Mouse (Mus musculus): ENCODE results near the gene Diras1. TPM values are rescaled to one million over a fixed set of nuclear protein-coding genes. Genes with fewer than 3 reads are reported as not detected.
"Not testable (repeated sequence)": the region's sequence is repeated elsewhere in the genome, so short reads cannot be mapped to it uniquely, and the experiment has no call there.

Diras1 gene
- total and polyA plus RNA-seq, 3 experiments = not detected

DNA sequence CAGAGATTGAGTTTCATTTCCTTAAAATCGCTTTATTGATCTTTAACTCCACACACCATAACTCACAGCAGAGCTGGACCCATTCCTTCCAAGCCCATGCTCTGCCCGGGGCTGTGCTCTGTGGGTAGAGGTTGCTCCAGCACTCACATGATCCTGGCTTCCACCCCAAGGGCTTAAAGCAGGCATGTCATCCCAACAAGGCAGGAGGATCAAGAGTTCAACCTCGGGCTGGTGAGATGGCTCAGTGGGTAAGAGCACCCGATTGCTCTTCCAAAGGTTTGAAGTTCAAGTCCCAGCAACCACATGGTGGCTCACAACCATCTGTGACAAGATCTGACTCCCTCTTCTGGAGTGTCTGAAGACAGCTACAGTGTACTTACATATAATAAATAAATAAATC is 35.6 kb downstream of the Diras1 start:
- H3K36me3 ChIP-seq (replicated peaks in 1 of 2; ENCODE audit: control insufficient read depth in 1 of 2, insufficient read depth in 1 of 2, low read length in 1 of 2); H3K9ac ChIP-seq (ENCODE audit: insufficient read depth, low read depth); dilution Hi-C loops (cut with MboI; ENCODE audit: extremely low pct_ligation_motif_present, extremely low pct_unique_long_range_greater_than_20kb, low sequenced_read_pairs); H3K4me3 ChIP-seq (replicated peaks in 1 of 3; ENCODE audit: low read depth in 2 of 3, low read length in 2 of 3, poor library complexity in 1 of 3); DNase-seq (ENCODE audit: extremely low read depth); H3K79me2 ChIP-seq (replicated peaks; ENCODE audit: control insufficient read depth, extremely low read depth, insufficient read depth, poor library complexity, severe bottlenecking); H3K9me3 ChIP-seq (replicated peaks; ENCODE audit: low read length); H3K27ac ChIP-seq (ENCODE audit: insufficient read depth, low read depth): not testable (repeated sequence)
- Histone ChIP-seq H3K27me3 (replicated peaks) (peaks cover 33% of the 10 kb centered on the region), H3K4me2 (ENCODE audit: insufficient read depth, low read depth, poor library complexity, severe bottlenecking) (peak overlapping the region; percentile 21; the same call in 1 of the 2 replicates), H3K4me1 (ENCODE audit: control insufficient read depth in 1 of 2, insufficient read depth in 2 of 2) (peaks cover 25 to 69% of the 10 kb centered on the region in 2 experiments)
- peak; percentile 94 for TF ChIP-seq TBP (conservative IDR thresholded peaks at IDR 0.05; ENCODE audit: low read depth, low read length)
- in situ Hi-C loops (cut with MboI; ENCODE audit: low pct_ligation_motif_present, low pct_unique_long_range_greater_than_20kb, low sequenced_read_pairs) = loop anchor here (5.0 to 10.0 kb wide), 3 partner anchors 63 to 185 kb away; partner anchors contain the start of gene Amh

DNA sequence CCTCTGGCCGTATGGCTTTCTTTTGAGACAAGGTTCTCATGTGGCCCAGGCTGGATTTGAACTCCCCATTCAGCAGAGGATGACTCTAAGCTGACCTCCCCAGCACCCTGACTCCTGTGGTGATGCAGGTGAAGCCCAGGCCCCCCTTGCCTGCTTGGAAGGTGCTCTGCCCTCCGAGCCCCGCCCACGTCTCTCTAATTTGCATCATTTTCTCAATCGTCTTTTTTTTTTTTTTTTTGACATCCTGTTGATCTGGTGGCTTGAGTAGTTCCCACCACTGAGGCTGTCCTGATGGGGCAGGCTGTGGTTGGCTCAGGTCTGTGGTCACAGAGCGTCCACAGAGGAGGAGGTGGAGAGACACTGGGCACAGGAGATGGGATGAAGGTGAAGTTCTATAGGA is 36.0 kb downstream of the Diras1 start:
- in situ Hi-C loops (cut with MboI; ENCODE audit: low pct_ligation_motif_present, low pct_unique_long_range_greater_than_20kb, low sequenced_read_pairs) = no loop called here
- Histone ChIP-seq H3K4me3 (replicated peaks in 1 of 3; ENCODE audit: low read depth in 2 of 3, low read length in 2 of 3, poor library complexity in 1 of 3) (no peak overlapping the region), H3K4me1 (ENCODE audit: control insufficient read depth in 1 of 2, insufficient read depth in 2 of 2) (peaks cover 25 to 70% of the 10 kb centered on the region in 2 experiments), H3K27me3 (replicated peaks) (peaks cover 29% of the 10 kb centered on the region), H3K36me3 (replicated peaks in 1 of 2; ENCODE audit: control insufficient read depth in 1 of 2, insufficient read depth in 1 of 2, low read length in 1 of 2) (no peaks in the 10 kb centered on the region), H3K4me2 (ENCODE audit: insufficient read depth, low read depth, poor library complexity, severe bottlenecking) (peak overlapping the region; percentile 21; the same call in 1 of the 2 replicates), H3K27ac (ENCODE audit: insufficient read depth, low read depth) (no peak overlapping the region), H3K79me2 (replicated peaks; ENCODE audit: control insufficient read depth, extremely low read depth, insufficient read depth, poor library complexity, severe bottlenecking) (no peaks in the 10 kb centered on the region), H3K9ac (ENCODE audit: insufficient read depth, low read depth) (no peak overlapping the region), H3K9me3 (replicated peaks; ENCODE audit: low read length) (peaks cover 3% of the 10 kb centered on the region)
- no peak for TF ChIP-seq POLR2AphosphoS2 (IDR thresholded peaks at IDR 0.05; ENCODE audit: low read depth, low read length)
- no peak for TF ChIP-seq RAD21 (IDR thresholded peaks at IDR 0.05; ENCODE audit: low read depth, low read length)
- no peak for TF ChIP-seq USF2 (conservative IDR thresholded peaks at IDR 0.05; ENCODE audit: low read depth, low read length)
- TF ChIP-seq MAFK (IDR thresholded peaks at IDR 0.05; ENCODE audit: insufficient replicate concordance, low read length) = no peak
- TF ChIP-seq JUND (conservative IDR thresholded peaks at IDR 0.05; ENCODE audit: low read depth, low read length) = no peak
- TF ChIP-seq ZMIZ1 (IDR thresholded peaks at IDR 0.05; ENCODE audit: low read depth, low read length) = no peak
- no peak for TF ChIP-seq MXI1 (IDR thresholded peaks at IDR 0.05; ENCODE audit: low read depth, low read length)
- no peak for TF ChIP-seq POLR2A (IDR thresholded peaks at IDR 0.05; ENCODE audit: low read depth, low read length)
- no peak for TF ChIP-seq HCFC1 (IDR thresholded peaks at IDR 0.05; ENCODE audit: low read depth, low read length)
- no peak for TF ChIP-seq CHD2 (IDR thresholded peaks at IDR 0.05; ENCODE audit: low read length)
- TF ChIP-seq UBTF (IDR thresholded peaks at IDR 0.05; ENCODE audit: low read depth, low read length) = no peak
- TF ChIP-seq RCOR1 (conservative IDR thresholded peaks at IDR 0.05; ENCODE audit: low read depth, low read length) = no peak
- TF ChIP-seq SMC3 (IDR thresholded peaks at IDR 0.05; ENCODE audit: low read depth, low read length) = no peak
- 0 out of 2 replicates have a peak, but pooled peaks have one; percentile 28 for TF ChIP-seq MEF2A (IDR thresholded peaks at IDR 0.05; ENCODE audit: borderline replicate concordance, low read depth, low read length)
- peak; percentile 28 for TF ChIP-seq ETS1 (conservative IDR thresholded peaks at IDR 0.05; ENCODE audit: low read depth, low read length)
- TF ChIP-seq NELFE (IDR thresholded peaks at IDR 0.05; ENCODE audit: low read depth, low read length) = no peak
- no peak for TF ChIP-seq KAT2A (IDR thresholded peaks at IDR 0.05; ENCODE audit: insufficient replicate concordance, low read length)
- no peak for TF ChIP-seq NRF1 (IDR thresholded peaks at IDR 0.05; ENCODE audit: low read depth, low read length)
- no peak for TF ChIP-seq CHD1 (IDR thresholded peaks at IDR 0.05; ENCODE audit: low read depth, low read length)
- peak; percentile 94 for TF ChIP-seq ZNF384 (IDR thresholded peaks at IDR 0.05; ENCODE audit: low read depth, low read length)
- no peak for TF ChIP-seq MYC (IDR thresholded peaks at IDR 0.05; ENCODE audit: low read depth, low read length)
- no peak for TF ChIP-seq ELF1 (IDR thresholded peaks at IDR 0.05; ENCODE audit: low read depth, low read length)
- no peak for TF ChIP-seq ZKSCAN1 (IDR thresholded peaks at IDR 0.05; ENCODE audit: borderline replicate concordance, low read depth, low read length)
- no peak for TF ChIP-seq USF1 (IDR thresholded peaks at IDR 0.05; ENCODE audit: low read depth, low read length)
- TF ChIP-seq GABPA (IDR thresholded peaks at IDR 0.05; ENCODE audit: insufficient replicate concordance, low read depth, low read length) = no peak
- peak; percentile 38; the same call in 1 of the 2 replicates for TF ChIP-seq EP300 (IDR thresholded peaks at IDR 0.05; ENCODE audit: low read length)
- TF ChIP-seq MAZ (IDR thresholded peaks at IDR 0.05; ENCODE audit: low read depth, low read length) = no peak
- no peak for TF ChIP-seq TBP (conservative IDR thresholded peaks at IDR 0.05; ENCODE audit: low read depth, low read length)
- peak; percentile 34; the same call in 1 of the 2 replicates for TF ChIP-seq BHLHE40 (IDR thresholded peaks at IDR 0.05; ENCODE audit: low read depth, low read length)
- TF ChIP-seq ZC3H11A (IDR thresholded peaks at IDR 0.05; ENCODE audit: low read depth, low read length) = no peak
- dilution Hi-C loops (cut with MboI; ENCODE audit: extremely low pct_ligation_motif_present, extremely low pct_unique_long_range_greater_than_20kb, low sequenced_read_pairs) = no loop called here
- peak; percentile 67 for DNase-seq (ENCODE audit: extremely low read depth)
